Mouse (Mus musculus): Measurements from ENCODE around the gene Rnaseh2c. TPM values are rescaled to one million over a fixed set of nuclear protein-coding genes. Genes with fewer than 3 reads are reported as not detected.

Rnaseh2c gene
- polyA plus RNA-seq (2015; fragmentation: Illumina TruSeq; extraction: RNeasy Lipid Tissue Mini Kit (QIAGEN cat#74804); ENCODE audit: insufficient read depth, low read depth, low replicate concordance): 19.0 TPM

GRCm38 (mm10) chr19:5601752-5602541 lies at the start of gene Rnaseh2c:
TSS of gene Rnaseh2c (plus strand) at chr19:5601873.

DNA sequence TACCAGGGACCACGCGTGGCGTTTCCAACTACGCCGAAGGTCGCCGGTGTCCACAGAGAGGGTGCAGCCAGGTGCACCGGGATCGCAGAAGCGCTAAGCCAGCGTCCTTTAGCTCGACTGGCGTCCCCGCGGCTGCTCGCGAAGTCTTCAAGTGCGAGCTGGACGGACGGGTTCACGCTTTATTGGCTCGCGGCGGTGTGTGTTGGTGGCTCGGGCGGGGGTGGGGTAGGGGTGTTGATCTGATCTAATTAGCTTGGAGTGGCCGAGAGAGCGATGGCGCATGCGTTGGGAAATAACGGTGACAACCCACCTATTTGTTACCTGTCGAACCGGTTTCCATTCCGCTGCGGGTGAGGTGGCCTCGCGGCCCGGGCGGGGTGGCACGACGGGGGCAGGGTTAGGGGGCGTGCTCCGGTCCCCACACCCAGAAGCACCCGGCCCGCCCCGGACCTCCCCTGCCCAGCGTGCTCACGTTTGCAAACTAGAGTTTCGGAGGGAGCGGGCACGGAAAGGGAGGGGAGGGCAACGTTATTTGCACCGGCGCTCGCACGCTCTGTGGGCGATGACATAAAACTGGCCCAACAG lies 41.1 kb upstream of the Rnaseh2c start, which contains the start of gene Ovol1:
Gene Ovol1 (minus strand): TSS at position 190 of the 585 bp plus-strand sequence.

DNA sequence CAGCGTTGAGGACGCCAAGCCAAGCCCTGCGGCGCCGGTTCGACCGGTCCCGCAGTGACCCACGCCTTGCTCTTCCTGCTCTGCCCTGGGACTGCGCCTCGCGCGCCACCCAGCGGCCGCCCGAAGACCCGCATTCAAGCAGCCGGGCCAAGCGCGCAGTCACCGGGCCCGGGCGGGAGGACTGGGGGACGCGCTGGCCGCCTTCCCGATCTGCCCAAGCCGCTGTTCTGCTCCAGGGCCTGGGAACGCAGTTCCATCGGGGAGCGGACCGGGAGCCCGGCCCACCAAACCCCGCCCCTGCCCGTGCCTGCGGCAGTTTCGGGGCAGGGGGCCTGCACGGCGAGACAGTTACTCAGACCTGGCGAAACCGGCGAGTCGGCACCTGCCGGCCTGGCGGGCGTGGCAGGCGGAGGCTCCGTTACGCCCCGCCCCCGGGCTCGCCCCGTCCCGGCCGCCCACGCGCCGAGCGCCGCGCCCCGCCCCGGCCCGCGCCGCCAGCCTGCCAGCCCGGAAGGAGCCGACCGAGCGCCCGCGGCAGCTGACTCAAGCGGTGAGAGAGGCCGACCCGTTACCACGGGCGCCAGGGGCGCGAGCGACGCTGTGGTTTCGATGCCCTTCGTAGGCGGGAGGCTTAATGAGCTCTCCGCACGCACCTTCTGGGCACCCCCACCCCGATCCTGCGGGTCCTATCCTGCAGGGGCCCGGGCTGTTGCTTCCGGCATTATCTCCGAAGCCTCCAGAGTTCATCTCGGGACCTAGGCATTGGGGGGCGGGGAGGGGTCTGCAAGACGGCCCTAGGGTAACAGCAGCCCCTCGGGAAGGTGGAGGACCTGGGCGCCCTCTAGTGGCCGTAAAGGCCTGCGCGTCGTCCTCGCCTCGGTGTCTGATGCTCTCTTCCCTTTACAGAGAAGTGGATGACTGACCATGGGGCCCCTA lies 33.9 kb upstream of the Rnaseh2c start, which contains the start of gene Ap5b1:
Gene Ap5b1 (plus strand): TSS at position 492 of the 936 bp plus-strand sequence.

GRCm38 (mm10) chr19:5609547-5610404 lies 8.1 kb downstream of the Rnaseh2c start, which contains the start of gene Kat5:
TSS of gene Kat5 (minus strand) at chr19:5610237.

GRCm38 (mm10) chr19:5637069-5638047 lies 35.7 kb downstream of the Rnaseh2c start, which contains the start of gene Rela:
TSS of gene Rela (plus strand) at chr19:5637483.

Other genes starting within 250 kb of the Rnaseh2c start
- gene Eif1ad, start 235.1 kb upstream of the Rnaseh2c start, polyA plus RNA-seq (2015; fragmentation: Illumina TruSeq; extraction: RNeasy Lipid Tissue Mini Kit (QIAGEN cat#74804); ENCODE audit: insufficient read depth, low read depth, low replicate concordance): 6.5 TPM
- gene Banf1, start 234.7 kb upstream of the Rnaseh2c start, polyA plus RNA-seq (2015; fragmentation: Illumina TruSeq; extraction: RNeasy Lipid Tissue Mini Kit (QIAGEN cat#74804); ENCODE audit: insufficient read depth, low read depth, low replicate concordance): 29.9 TPM
- 47.0 TPM for gene Sart1, start 213.2 kb upstream of the Rnaseh2c start, polyA plus RNA-seq (2015; fragmentation: Illumina TruSeq; extraction: RNeasy Lipid Tissue Mini Kit (QIAGEN cat#74804); ENCODE audit: insufficient read depth, low read depth, low replicate concordance)
- gene Tsga10ip, start 199.3 kb upstream of the Rnaseh2c start, polyA plus RNA-seq (2015; fragmentation: Illumina TruSeq; extraction: RNeasy Lipid Tissue Mini Kit (QIAGEN cat#74804); ENCODE audit: insufficient read depth, low read depth, low replicate concordance): 6.0 TPM
- gene Drap1, start 176.9 kb upstream of the Rnaseh2c start, polyA plus RNA-seq (2015; fragmentation: Illumina TruSeq; extraction: RNeasy Lipid Tissue Mini Kit (QIAGEN cat#74804); ENCODE audit: insufficient read depth, low read depth, low replicate concordance): 51.3 TPM
- 12.1 TPM for gene AI837181, start 176.7 kb upstream of the Rnaseh2c start, polyA plus RNA-seq (2015; fragmentation: Illumina TruSeq; extraction: RNeasy Lipid Tissue Mini Kit (QIAGEN cat#74804); ENCODE audit: insufficient read depth, low read depth, low replicate concordance)
- gene Fosl1, start 154.3 kb upstream of the Rnaseh2c start, polyA plus RNA-seq (2015; fragmentation: Illumina TruSeq; extraction: RNeasy Lipid Tissue Mini Kit (QIAGEN cat#74804); ENCODE audit: insufficient read depth, low read depth, low replicate concordance): not detected
- gene Ccdc85b, start 144.0 kb upstream of the Rnaseh2c start, polyA plus RNA-seq (2015; fragmentation: Illumina TruSeq; extraction: RNeasy Lipid Tissue Mini Kit (QIAGEN cat#74804); ENCODE audit: insufficient read depth, low read depth, low replicate concordance): 5.0 TPM
- 29.7 TPM for gene Fibp, start 141.3 kb upstream of the Rnaseh2c start, polyA plus RNA-seq (2015; fragmentation: Illumina TruSeq; extraction: RNeasy Lipid Tissue Mini Kit (QIAGEN cat#74804); ENCODE audit: insufficient read depth, low read depth, low replicate concordance)
- gene Ctsw, start 133.4 kb upstream of the Rnaseh2c start, polyA plus RNA-seq (2015; fragmentation: Illumina TruSeq; extraction: RNeasy Lipid Tissue Mini Kit (QIAGEN cat#74804); ENCODE audit: insufficient read depth, low read depth, low replicate concordance): 0.92 TPM
- gene Efemp2, start 127.9 kb upstream of the Rnaseh2c start, polyA plus RNA-seq (2015; fragmentation: Illumina TruSeq; extraction: RNeasy Lipid Tissue Mini Kit (QIAGEN cat#74804); ENCODE audit: insufficient read depth, low read depth, low replicate concordance): 8.8 TPM
- 14.4 TPM for gene Mus81, start 113.5 kb upstream of the Rnaseh2c start, polyA plus RNA-seq (2015; fragmentation: Illumina TruSeq; extraction: RNeasy Lipid Tissue Mini Kit (QIAGEN cat#74804); ENCODE audit: insufficient read depth, low read depth, low replicate concordance)
- 65.0 TPM for gene Cfl1, start 111.4 kb upstream of the Rnaseh2c start, polyA plus RNA-seq (2015; fragmentation: Illumina TruSeq; extraction: RNeasy Lipid Tissue Mini Kit (QIAGEN cat#74804); ENCODE audit: insufficient read depth, low read depth, low replicate concordance)
- not detected for gene 1700020D05Rik, start 98.1 kb upstream of the Rnaseh2c start, polyA plus RNA-seq (2015; fragmentation: Illumina TruSeq; extraction: RNeasy Lipid Tissue Mini Kit (QIAGEN cat#74804); ENCODE audit: insufficient read depth, low read depth, low replicate concordance)
- gene Snx32, start 91.3 kb upstream of the Rnaseh2c start, polyA plus RNA-seq (2015; fragmentation: Illumina TruSeq; extraction: RNeasy Lipid Tissue Mini Kit (QIAGEN cat#74804); ENCODE audit: insufficient read depth, low read depth, low replicate concordance): 3.4 TPM
- gene Ovol1, start 41.2 kb upstream of the Rnaseh2c start, polyA plus RNA-seq (2015; fragmentation: Illumina TruSeq; extraction: RNeasy Lipid Tissue Mini Kit (QIAGEN cat#74804); ENCODE audit: insufficient read depth, low read depth, low replicate concordance): 0.89 TPM
- gene Ap5b1, start 33.8 kb upstream of the Rnaseh2c start, polyA plus RNA-seq (2015; fragmentation: Illumina TruSeq; extraction: RNeasy Lipid Tissue Mini Kit (QIAGEN cat#74804); ENCODE audit: insufficient read depth, low read depth, low replicate concordance): 0.85 TPM
- 10.2 TPM for gene Kat5, start 8.4 kb downstream of the Rnaseh2c start, polyA plus RNA-seq (2015; fragmentation: Illumina TruSeq; extraction: RNeasy Lipid Tissue Mini Kit (QIAGEN cat#74804); ENCODE audit: insufficient read depth, low read depth, low replicate concordance)
- gene Rela, start 35.6 kb downstream of the Rnaseh2c start, polyA plus RNA-seq (2015; fragmentation: Illumina TruSeq; extraction: RNeasy Lipid Tissue Mini Kit (QIAGEN cat#74804); ENCODE audit: insufficient read depth, low read depth, low replicate concordance): 13.3 TPM
- gene Sipa1, start 61.8 kb downstream of the Rnaseh2c start, polyA plus RNA-seq (2015; fragmentation: Illumina TruSeq; extraction: RNeasy Lipid Tissue Mini Kit (QIAGEN cat#74804); ENCODE audit: insufficient read depth, low read depth, low replicate concordance): 14.3 TPM
- gene Map3k11, start 86.9 kb downstream of the Rnaseh2c start, polyA plus RNA-seq (2015; fragmentation: Illumina TruSeq; extraction: RNeasy Lipid Tissue Mini Kit (QIAGEN cat#74804); ENCODE audit: insufficient read depth, low read depth, low replicate concordance): 13.6 TPM
- gene Pcnx3, start 87.0 kb downstream of the Rnaseh2c start, polyA plus RNA-seq (2015; fragmentation: Illumina TruSeq; extraction: RNeasy Lipid Tissue Mini Kit (QIAGEN cat#74804); ENCODE audit: insufficient read depth, low read depth, low replicate concordance): 20.4 TPM
- gene Kcnk7, start 102.5 kb downstream of the Rnaseh2c start, polyA plus RNA-seq (2015; fragmentation: Illumina TruSeq; extraction: RNeasy Lipid Tissue Mini Kit (QIAGEN cat#74804); ENCODE audit: insufficient read depth, low read depth, low replicate concordance): not detected
- 4.9 TPM for gene Ehbp1l1, start 124.4 kb downstream of the Rnaseh2c start, polyA plus RNA-seq (2015; fragmentation: Illumina TruSeq; extraction: RNeasy Lipid Tissue Mini Kit (QIAGEN cat#74804); ENCODE audit: insufficient read depth, low read depth, low replicate concordance)
- gene Fam89b, start 127.8 kb downstream of the Rnaseh2c start, polyA plus RNA-seq (2015; fragmentation: Illumina TruSeq; extraction: RNeasy Lipid Tissue Mini Kit (QIAGEN cat#74804); ENCODE audit: insufficient read depth, low read depth, low replicate concordance): 21.9 TPM
- 44.0 TPM for gene Ltbp3, start 139.0 kb downstream of the Rnaseh2c start, polyA plus RNA-seq (2015; fragmentation: Illumina TruSeq; extraction: RNeasy Lipid Tissue Mini Kit (QIAGEN cat#74804); ENCODE audit: insufficient read depth, low read depth, low replicate concordance)
- gene Scyl1, start 169.5 kb downstream of the Rnaseh2c start, polyA plus RNA-seq (2015; fragmentation: Illumina TruSeq; extraction: RNeasy Lipid Tissue Mini Kit (QIAGEN cat#74804); ENCODE audit: insufficient read depth, low read depth, low replicate concordance): 21.4 TPM